Mouse (Mus musculus) 3T3-L1 (cell line): Measurements from ENCODE around the gene Eif1b.
"Not testable (repeated sequence)": the region's sequence is repeated elsewhere in the genome, so short reads cannot be mapped to it uniquely, and the experiment has no call there.

Experiments
- DNase-seq: peaks from one replicate; pipeline ENCODE4 v3.0.0-alpha.2; 2015; ENCODE audit warnings: low read depth, low spot score

The Eif1b gene

DNA sequence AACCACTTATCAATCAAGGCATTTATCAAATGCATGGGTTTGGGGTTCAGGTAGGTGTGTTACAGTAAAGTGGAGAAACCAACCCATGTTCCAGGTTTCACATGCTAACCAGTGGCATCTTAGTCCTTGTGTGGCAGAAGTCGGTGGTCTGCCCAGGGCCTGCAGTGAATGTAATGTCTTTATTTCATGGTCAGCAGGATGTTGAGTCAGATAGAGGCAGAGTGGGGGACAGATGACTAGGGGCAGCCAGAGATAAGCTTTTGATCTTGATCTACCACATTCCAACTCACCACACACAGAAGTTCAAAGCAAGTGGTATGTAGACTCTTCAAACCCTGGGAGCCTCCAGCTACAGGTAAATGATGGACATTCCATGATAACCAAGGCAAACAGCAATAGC is 29.1 kb downstream of the Eif1b start:
- no peak for DNase-seq

DNA sequence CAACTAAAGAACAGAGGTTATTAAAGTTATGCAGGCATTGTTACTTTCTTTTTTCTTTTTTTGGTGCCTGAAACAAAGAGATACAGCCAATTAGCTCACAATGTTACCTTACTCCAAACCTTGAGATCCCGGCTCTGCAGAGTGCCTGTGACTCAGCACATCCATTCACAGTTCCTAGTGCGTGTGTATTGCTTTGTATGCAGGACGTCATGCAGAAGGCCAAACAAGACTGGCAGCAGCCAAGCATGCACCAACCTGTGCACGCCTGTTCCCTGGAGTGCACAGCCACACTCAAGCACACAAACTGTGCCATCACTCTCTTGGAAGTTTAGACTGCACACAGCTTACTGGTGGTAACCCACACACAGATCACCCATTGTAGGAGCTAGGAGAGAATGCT is 35.2 kb downstream of the Eif1b start:
- no peak for DNase-seq

DNA sequence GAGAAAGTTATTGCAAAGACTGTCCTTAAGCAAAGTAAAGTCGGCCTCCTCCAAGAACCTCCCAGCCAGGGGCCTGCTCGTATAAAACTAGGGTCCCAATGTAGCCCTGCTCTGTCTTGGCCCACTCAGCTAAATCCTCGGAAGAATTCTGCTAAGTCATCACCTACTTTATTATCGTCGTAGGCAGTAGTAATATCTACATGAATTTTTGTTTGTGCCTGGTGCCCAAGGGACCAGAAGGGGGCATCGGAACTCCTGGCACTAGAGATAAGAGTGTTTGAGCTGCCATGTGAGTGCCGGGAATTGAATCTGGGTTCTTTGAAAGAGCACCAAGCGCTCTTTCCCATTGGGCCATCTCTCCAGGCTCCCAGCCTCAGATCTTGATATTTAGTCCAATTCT is 35.9 kb downstream of the Eif1b start:
- DNase-seq = no peak

DNA sequence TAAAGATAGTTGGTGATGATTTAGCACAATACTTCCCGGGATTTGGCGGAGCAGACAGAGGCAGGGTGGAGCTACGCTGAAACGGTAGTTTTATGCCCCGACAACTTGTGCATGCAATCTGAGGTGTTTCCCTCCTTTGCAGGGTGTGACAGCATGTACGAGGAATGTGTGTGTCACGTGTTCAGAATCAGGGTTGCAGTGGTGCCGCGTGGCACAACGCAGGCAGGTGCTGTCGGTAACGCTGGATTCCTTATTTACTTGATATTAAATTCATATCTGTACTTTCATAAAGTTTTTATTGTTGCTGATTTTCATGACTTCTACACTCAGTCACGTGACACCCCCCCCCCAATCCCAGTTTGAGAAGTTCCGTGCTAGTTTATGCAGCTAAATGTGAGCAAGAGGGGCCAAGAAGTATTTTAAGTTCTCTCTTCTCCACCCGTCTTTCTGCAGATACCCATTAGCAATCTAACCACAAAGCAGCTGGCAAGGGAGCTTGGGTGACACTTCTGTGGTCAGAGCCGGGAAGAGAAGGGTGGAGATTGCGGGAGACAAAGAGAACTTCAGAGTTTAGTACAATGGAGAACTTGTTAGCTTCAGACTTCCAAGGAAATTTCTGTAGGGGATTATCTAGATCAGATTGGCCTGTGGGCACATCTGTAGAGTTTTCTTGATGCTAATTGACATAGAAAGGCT is 36.9 kb downstream of the Eif1b start:
- DNase-seq = peak; percentile 60

DNA sequence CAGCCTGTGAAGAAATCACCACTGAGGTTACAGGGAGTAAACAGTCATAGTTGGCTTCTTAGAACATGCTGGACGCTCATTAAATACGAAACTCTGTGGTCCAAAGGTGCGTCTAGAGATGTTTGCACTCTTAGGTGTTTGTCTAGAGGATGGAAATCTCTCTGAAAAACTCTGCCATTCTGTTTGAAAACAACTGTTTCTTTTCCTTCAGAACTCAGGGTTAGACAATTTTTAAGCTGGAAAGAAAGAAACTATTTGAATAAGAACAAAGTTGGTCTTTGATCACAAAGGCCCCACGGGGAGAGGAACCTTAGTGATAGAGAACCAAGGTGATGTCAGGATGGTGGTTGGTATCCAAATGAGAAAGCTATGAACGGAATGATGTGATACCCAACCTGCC is 38.4 kb downstream of the Eif1b start:
- no peak for DNase-seq

DNA sequence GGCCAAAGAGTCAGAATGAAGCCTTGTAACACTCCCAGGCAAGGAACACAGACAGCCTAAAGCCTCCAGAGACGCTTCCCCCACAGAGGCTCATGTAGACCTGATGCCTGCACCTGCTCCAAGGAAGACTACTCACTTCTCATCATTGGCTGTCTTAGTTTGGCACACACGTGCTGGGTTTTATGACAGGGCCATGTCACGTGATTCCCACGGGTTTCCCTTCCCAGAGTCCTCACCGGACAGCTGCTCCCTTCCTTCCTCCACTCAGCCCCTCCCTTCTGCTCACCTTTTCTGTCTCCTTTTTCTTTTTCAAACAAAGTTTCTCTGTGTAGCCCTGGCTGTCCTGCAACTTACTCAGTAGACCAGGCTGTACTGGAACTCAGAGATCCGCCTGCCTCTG is 40.0 kb downstream of the Eif1b start:
- DNase-seq = no peak

DNA sequence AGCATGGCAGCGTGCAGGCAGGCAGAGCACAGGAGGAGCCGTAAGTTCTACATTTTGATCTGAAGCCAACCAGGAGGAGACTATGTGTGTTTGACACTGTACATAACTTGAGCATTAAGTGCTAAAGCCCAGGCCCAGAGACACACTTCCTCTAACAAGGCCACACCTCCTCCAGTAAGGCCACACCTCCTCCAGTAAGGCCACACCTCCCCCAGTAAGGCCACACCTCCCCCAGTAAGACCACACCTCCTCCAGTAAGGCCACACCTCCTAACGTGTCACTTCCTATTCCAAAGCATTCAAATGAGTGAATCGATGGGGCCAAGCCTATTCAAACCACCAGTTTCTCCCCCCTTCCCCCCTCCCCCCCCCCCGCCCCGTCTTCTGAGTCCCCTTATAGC is 40.7 kb downstream of the Eif1b start:
- DNase-seq = no peak

DNA sequence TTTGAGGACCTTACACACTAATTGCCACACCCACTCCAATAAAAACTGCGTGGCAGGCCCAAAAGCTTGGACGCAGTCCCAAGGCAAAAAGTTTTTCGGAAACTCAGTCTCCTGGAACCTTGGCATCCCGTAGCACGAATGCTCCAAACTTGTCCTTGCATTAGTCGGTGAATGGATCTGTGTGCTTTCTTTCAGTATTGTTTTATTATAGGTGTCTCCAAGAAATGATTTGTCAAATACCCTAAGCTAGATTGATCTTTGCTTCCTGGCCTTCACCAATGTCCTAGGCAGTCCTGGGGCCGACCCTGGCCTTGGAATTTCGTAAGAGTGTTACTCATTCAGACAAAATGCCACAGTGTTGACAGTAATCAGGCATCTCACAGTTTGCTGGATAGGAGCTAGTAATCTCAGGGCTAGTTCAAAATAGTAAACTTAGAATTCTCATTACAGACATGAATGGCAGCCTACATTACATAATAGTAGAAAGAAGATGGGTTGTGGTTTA is 41.5 kb downstream of the Eif1b start:
- not testable (repeated sequence) for DNase-seq

DNA sequence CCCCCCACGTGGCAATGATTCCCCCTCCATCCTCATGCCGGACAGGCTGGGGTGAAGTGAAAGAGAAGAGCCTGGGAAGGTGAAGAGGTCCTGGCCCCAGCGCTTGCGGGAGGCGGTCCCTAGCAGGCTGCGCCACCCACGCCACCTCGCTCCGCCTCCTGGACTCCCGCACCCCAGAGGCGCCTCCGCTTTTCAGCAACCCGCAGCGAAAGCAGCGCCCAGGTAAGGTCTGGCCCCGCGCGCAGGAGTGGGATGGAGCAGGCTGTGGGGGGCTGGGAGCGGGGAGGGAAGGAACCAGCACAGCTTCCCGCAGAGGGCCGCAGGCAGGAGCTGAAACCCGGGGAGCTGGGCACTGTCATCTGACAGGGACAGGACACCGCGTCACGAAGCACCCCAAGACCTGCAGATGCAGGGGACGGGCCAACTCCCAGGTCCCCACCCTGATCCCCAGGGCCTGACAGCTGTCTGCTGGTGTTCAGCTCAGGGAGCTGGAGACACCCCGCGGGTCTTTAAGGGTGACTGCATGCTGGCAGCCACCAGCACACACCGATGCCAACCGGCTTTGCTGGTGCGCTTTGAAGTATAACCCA is 47.7 kb downstream of the Eif1b start, which contains the start of gene Entpd3:
Gene Entpd3 (plus strand): TSS at position 157 of the 590 bp plus-strand sequence.
- no peak for DNase-seq

DNA sequence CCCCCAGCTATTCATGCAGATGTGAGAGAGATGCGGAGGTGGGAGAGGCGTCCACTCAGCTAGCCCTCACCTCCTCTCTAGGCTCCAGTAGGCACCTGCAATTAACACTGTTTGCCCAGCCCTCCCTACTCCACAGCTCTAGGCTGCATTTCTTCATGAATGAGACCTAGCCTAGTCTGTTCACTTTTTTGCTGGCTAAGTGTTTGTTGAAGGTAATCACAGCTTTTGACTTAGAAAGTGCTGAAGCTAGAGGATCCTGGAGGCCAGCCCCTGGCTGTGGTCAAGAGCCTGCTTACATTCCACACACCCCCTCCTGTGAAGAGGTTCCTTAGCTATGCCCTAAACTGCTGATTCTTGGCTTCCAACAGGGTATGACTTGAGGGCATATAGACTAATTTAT is 49.4 kb downstream of the Eif1b start:
- DNase-seq = peak; percentile 31

DNA sequence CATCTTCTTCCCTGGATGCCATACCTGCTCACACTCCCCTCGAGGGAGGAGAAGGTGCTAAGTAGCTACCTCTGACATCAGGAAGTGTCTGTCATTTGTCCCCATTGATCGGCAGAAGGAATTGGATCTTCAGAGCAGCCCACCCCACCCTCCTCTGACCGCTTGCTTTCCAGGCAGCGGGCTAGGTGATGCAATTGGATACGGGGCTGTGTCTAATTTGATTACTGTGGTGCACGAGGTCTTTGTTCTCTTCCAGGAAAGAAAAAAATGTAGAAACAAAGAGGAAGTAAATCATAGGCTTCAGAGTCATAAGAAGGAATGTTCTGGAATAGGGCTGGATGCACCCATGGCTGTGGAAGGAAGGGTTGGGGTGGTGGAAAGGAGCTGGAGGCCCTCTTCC is 50.2 kb downstream of the Eif1b start:
- DNase-seq = no peak
